Mouse (Mus musculus) CD4-positive naive resting alpha-beta T cell, adult 57 days (primary cell): ENCODE data around the gene Nfix. TPM values are rescaled to one million over a fixed set of nuclear protein-coding genes. Genes with fewer than 3 reads are reported as not detected.

Experiments
- total RNA-seq: library from RNA; stranded (reverse); gene quantifications from one replicate; pipeline ENCODE4 v1.2.4, GENCODE M21; 2023

Nfix gene
- total RNA-seq = 11.4 TPM

DNA sequence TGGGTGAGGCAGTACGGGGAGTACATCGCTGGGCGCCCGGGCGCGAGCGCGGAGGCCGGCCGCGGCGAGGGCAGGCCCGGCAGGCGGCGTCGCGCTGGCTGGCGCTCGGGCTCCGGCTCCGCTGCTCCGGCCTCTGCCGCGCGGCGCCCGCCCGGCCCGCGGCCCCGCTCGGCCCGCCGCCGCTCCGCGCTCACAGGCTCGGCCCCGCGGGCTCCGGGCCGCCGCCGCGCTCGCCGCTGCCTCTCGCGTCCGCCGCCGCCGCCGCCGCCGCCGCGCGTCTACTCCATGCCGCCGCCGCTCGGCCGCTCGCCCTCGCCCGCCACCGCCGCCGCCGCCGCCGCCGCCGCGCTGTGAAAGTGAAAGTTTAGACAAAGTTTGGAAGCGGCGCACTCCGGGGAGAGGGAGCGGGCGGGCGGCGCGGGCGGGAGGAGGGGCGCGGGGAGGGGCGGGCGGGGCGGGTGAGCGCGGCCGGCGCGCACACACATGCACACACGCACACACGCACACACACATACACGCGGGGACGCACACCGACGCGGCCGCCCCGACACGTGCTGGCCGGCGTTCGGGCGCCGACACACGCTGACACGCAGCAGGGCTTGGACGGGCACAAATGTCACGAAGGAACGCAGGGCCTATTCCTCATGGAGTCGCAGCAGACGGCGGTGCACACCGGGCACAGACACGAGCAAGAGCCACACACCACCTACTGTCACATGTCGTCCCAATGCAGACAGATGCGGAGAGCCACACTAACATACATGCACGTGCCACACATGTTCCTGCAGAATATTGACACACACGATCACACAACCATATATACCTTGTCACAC, at the start of gene Nfix:
Nfix (minus strand) TSS at position 346 of the 833 bp plus-strand sequence.

DNA sequence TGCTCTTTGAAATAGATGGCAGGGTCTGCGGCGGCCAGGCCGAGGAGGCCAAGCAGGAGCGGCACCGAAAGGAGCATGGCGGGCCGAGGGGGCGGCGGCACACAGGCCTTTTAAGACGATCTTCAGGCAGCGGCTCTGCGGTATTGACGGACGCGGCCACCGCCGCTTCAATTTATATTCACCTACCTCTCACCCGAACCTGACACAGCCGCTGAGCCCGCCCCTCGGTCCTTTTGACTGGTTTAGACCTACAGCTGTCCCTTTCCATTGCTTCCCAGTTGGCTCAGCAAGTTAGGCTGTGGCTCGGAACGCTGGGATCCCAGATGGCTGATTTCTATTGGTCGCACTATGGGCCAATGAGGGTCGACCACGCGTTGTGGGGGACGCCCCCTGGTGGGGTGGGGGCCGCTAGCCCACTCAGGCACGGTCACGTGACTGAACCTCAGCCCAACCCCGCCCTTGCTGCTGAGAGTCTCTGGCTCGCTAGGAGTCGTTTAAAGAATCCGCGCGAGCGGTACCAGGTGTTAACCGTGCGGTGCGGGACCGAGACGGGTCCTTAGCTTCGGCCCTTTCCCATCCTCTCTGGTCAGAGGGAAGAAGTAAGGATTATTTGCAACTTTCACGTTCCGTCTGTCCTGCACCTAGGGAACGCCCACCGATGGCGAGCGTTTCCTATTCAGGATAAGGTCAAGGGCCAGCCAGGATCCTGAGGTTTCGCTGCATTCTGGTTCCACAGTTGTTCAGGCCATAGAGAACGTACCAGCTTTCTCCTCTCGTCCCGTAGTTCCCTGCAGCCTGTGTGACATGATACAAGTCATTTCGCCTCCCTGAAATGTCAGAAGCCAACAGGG, 46.8 kb upstream of the Nfix start, which contains the start of gene Calr:
Calr (minus strand) TSS at position 213 of the 851 bp plus-strand sequence.

DNA sequence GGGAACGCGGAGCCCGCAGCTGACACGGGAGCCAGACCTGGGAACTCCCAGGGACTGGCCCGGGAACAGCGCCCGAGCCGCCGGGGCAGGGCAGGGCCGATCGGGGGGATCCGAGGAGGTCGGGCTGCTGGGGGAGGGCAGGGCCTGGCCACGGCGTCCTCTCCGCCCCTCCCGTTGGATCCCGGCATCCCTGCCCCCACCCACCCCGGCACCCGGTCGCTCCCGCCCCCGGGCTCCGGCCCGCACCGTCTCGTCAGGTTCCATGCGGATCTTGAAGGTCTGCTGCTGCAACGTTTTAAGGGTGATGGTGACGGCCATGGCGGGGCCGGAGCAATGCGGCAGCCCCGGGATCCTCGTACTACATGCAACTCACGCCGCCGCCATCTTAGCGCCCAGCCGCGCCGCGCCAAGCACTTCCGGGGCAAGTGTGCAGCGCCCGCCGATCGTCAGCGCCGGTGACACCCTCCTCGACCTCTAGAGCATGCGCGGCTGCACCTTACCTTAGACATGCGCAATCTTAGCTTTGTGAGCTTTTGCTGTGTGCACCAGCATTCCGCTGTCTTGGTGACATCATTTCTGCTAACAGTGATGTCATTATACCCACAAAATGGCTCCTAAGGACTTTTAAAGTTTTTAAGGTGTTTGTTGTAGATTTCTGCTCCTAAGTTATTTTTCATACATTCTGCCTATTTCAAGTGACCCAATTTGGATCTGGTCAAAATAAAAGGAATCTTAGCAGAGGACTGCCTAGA, 40.3 kb upstream of the Nfix start, which contains the start of gene Rad23a:
Rad23a (minus strand) TSS at position 418 of the 752 bp plus-strand sequence.

DNA sequence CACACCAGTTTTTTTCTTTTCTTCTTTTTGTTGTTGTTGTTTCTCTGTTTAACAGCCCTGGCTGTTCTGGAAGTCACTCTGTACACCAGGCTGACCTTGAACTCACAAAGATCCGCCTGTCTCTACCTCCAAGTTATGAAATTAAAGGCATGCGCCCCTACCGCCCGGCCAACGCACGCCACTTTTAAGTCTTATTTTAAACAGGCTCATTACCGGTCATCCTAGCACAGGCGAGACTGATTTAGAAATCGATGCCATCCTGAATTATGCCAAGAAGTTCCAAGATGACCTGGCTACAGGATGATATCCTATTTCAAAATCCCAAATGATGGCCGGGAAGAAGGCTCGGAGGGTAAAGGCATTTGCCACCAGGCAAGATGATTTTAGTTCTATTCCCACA, 31.3 kb upstream of the Nfix start, which contains the start of gene Gadd45gip1:
Gadd45gip1 (plus strand) TSS at position 33 of the 400 bp plus-strand sequence.

DNA sequence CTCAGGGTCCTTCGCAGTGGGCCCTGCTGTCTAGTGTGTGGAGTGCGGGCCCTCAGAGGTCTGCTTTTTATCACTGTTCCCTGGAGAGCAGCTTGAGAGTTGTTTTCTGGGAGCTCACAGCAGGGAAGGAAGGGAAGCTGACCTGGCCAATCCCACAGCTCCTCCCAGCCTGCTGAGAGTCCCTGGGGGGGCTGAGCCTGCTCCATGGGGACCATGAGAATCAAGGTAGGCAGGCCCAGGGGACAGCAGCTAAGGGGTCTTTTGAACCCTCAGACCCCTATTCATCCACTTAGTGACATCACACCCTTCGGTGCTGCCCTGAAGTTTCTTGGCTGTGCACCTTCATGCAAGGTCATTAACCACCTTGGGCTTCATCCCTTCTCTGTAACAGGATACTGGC, 22.6 kb upstream of the Nfix start, which contains the start of gene Dand5:
Dand5 (minus strand) TSS at position 101 of the 400 bp plus-strand sequence.

DNA sequence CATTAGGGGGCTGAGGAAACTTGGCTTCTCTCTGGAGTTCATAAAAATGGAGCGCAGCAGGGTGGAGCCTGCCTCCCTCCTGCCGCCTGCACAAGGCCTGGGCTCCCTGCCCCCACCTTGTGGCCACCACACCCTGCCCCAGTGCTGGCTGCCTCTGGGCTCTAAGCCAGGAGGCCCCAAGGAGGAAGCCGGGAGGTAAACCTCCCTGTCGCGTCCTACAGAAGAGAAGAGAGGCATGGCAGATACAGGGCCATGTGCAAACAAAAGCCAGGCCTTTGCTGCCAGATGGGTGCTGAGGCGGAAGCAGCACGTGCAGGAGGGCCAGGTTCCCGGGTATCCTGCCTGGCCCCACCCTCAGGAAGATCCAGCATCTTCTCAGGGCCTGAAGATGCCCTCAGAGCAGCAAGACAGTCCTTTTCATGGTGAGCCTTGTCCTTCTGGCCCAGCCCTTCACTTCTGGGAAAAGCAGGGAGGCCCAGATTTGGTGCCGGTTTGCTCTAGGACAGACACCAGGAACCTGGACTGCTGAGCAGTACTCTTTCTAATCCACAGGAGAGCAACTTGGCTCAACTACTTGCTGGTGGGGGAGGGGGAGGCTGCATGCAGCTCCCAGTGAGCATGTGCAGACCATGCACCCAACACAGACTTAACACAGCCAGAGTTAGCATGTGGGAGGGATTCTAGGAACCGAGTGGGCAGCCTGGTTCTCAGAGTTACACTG, 77.1 kb downstream of the Nfix start, which contains the start of gene G430095P16Rik:
G430095P16Rik (plus strand) TSS at position 158 of the 721 bp plus-strand sequence.

DNA sequence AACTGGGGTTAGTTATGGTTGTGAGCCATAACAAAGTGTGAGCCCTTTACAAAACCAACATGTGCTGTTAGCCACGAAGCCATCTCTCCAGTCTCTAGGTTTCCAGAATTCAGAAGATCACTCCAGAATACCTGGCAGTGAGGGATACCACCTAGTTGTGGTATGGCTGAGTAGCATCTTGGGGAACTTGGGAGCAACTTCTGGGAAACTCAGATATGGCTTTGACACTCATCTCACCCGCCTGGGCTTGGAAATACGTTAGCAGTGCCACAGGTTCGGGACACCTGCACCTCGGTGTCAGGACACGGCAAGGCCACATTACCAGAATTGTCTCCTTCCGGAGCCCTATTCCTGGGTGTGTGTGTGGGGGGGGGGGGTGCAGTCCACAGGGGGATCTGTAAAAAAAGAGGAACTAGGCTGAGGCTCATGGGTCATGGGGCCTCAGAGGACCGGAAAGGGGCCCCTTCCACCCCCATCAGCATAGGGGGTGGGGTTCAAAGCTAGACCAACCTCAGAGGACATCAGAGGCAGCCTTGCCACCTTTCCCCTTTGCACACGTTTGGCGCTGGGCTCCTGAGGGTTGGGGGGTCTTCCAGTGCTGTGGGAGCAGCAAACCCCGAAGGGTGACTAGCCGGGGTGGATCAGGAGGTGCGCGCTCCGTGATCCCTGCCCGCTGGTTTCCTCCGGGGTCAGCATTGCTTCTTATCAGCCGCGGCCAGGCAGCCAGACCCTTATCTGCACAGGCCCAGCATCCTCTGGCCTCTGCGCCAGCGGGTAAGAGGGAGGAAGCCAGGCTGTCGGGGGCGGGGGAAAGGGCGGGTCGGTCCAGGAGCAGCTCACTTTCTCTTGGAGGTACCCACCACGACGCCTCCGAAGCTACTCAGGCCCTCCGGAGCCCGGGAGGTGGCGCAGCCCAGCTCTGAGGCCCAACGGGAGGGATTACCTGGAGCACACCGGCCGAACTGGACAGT, 98.9 kb downstream of the Nfix start, which contains the start of gene Lyl1:
Lyl1 (plus strand) TSS at position 517 of the 971 bp plus-strand sequence.

DNA sequence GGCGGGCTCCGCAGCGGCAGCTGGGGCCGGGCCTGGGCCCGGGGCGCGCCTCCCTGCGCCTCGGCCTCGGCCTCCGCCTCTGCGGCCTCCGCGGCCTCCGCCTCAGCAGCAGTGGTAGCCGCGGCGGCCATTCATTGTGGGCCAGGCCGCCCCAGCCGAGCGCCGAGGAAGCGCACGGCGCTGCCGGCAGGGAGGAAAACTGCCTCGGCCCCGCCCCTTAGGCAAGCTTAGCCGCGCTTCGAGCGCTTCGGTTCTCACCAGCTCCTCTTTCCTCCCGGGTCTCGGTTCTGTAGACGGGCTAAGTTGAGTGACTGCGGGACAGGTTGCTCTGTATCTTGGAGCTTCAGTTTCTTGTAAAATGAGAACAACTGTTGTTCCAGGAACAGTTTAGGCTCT, 112.4 kb downstream of the Nfix start, which contains the start of gene Nacc1:
Nacc1 (minus strand) TSS at position 158 of the 396 bp plus-strand sequence.

DNA sequence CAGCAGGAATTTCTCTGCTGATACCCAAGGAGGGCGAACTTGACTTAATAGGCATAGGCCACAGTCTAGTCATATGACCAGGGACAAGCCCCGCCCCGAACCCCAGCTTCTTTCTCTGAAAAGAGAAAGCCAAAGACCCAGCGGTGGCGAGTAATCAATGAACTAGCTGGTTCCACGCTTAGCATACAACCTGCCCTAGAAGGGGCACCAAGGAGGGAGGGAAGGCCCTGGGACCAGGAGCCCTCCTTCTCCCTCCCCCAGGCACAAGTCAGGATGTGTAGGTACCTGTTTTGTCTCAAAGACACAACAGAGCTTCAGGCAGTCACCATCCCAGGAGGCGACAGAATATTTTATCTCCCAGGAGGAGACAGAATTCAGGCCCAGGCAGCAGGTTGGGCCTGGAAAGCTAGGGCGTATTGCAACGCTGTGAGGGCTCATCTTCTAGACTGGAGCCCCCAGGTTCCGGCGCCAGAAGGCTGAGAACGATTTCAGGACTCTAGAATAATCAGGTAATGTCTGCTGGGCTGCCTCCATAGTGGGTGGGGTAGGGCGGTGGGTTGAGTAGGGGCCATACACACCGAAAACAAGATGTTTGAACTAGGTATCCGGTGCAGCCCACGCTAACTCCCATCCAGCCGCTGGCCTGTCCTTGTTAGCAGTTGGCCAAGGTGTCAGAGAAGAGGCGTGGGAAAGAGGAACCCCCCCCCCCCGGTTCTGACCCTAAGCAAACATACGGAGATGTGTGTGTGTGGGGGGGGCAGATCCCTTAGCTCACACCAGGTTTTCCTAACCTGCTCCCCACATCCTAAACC, 113.7 kb downstream of the Nfix start, which contains the start of gene Trmt1:
Trmt1 (plus strand) TSS at position 117 of the 812 bp plus-strand sequence.

DNA sequence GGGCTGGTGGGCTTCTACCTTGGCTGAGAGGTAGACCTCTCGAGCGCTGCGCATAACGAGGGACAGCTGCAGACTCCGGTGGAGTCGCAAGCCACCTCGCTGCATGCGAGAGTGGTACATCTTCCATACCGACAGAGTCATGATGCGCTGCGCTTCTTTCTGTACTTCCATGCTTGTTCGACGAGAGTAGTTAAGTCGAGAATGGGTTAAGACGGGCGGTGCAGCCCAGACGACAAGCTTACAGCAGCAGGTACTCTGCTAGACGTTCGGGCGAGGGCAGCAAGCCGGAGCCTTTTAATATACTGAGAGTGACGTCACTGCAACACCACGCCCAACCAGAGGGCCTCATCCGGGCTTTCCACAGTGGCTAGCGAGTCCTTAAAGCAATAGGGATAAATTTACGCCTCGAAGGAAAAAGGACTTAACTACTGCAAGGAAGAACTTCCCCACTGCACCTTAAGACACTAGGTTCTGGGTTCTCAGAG, 137.5 kb downstream of the Nfix start, which contains the start of gene Ier2:
Ier2 (minus strand) TSS at position 272 of the 485 bp plus-strand sequence.

Other genes starting within 250 kb of the Nfix start
- 269 TPM for gene Ier2, start 137.5 kb downstream of the Nfix start, total RNA-seq
- gene Trmt1, start 114.0 kb downstream of the Nfix start, total RNA-seq = 150 TPM
- 42.9 TPM for gene Nacc1, start 112.5 kb downstream of the Nfix start, total RNA-seq
- 3.7 TPM for gene Lyl1, start 98.9 kb downstream of the Nfix start, total RNA-seq
- 13.1 TPM for gene G430095P16Rik, start 77.3 kb downstream of the Nfix start, total RNA-seq
- 4.1 TPM for gene Dand5, start 22.5 kb upstream of the Nfix start, total RNA-seq
- 16.4 TPM for gene Gadd45gip1, start 31.2 kb upstream of the Nfix start, total RNA-seq
- gene Rad23a, start 40.3 kb upstream of the Nfix start, total RNA-seq = 61.8 TPM
- 437 TPM for gene Calr, start 46.6 kb upstream of the Nfix start, total RNA-seq
- 69.8 TPM for gene Farsa, start 56.6 kb upstream of the Nfix start, total RNA-seq
- 5.5 TPM for gene Syce2, start 71.8 kb upstream of the Nfix start, total RNA-seq
- 23.6 TPM for gene Gcdh, start 93.6 kb upstream of the Nfix start, total RNA-seq
- gene Klf1, start 101.6 kb upstream of the Nfix start, total RNA-seq = not detected
- gene Dnase2a, start 108.2 kb upstream of the Nfix start, total RNA-seq = 13.4 TPM
- 0.41 TPM for gene Mast1, start 137.0 kb upstream of the Nfix start, total RNA-seq
- gene Rtbdn, start 146.6 kb upstream of the Nfix start, total RNA-seq = not detected
- gene Gm49661, start 169.1 kb upstream of the Nfix start, total RNA-seq = not detected
- 60.2 TPM for gene Prdx2, start 169.2 kb upstream of the Nfix start, total RNA-seq
- gene Rnaseh2a, start 169.4 kb upstream of the Nfix start, total RNA-seq = 43.4 TPM
- 1,875 TPM for gene Junb, start 178.4 kb upstream of the Nfix start, total RNA-seq
- 3.1 TPM for gene Hook2, start 190.3 kb upstream of the Nfix start, total RNA-seq
- not detected for gene Best2, start 214.2 kb upstream of the Nfix start, total RNA-seq
- 56.3 TPM for gene Asna1, start 224.9 kb upstream of the Nfix start, total RNA-seq
- 195 TPM for gene Trir, start 226.5 kb upstream of the Nfix start, total RNA-seq
- 70.3 TPM for gene Tnpo2, start 236.6 kb upstream of the Nfix start, total RNA-seq